Mouse (Mus musculus): ENCODE measurements around the gene Cacna1g. TPM values are rescaled to one million over a fixed set of nuclear protein-coding genes. Genes with fewer than 3 reads are reported as not detected.

The Cacna1g gene
- total and polyA plus RNA-seq, 2 experiments from 2014 or later = 13.2 to 94.6 TPM

GRCm38 (mm10) chr11:94361166-94361870 lies 112.7 kb downstream of the Cacna1g start:
- H3K9ac ChIP-seq (replicated peaks; ENCODE audit: low read length, poor library complexity, severe bottlenecking) = no peak overlapping the region
- no peaks in the 10 kb centered on the region for H3K27me3 ChIP-seq (ENCODE audit: insufficient read depth, low read length)
- H3K4me3 ChIP-seq (ENCODE audit: low read depth, low read length) = no peak overlapping the region
- ATAC-seq (ENCODE audit: low FRiP score) = no peak
- no peak for TF ChIP-seq CTCF (IDR thresholded peaks at IDR 0.05)
- H3K36me3 ChIP-seq (ENCODE audit: insufficient read depth, low read length) = no peaks in the 10 kb centered on the region
- 98% methylated on average over 14 of the region's 14 CpGs for WGBS
- H3K4me1 ChIP-seq (ENCODE audit: insufficient read depth, low read length) = no peaks in the 10 kb centered on the region
- H3K27ac ChIP-seq (ENCODE audit: low read depth, low read length) = no peak overlapping the region
- H3K4me2 ChIP-seq (ENCODE audit: low read depth, low read length, poor library complexity, severe bottlenecking) = no peak overlapping the region
- no peaks in the 10 kb centered on the region for H3K9me3 ChIP-seq (ENCODE audit: low read length)
- no peak for DNase-seq (ENCODE audit: low spot score)

- ATAC-seq (ENCODE audit: low FRiP score) (no peak), DNase-seq (ENCODE audit: low spot score) (no peak)
- TF ChIP-seq CTCF (IDR thresholded peaks at IDR 0.05) = no peak
- H3K9me3 ChIP-seq (ENCODE audit: low read length) = no peaks in the 10 kb centered on the region
- no peaks in the 10 kb centered on the region for H3K36me3 ChIP-seq (ENCODE audit: insufficient read depth, low read length)
- H3K4me1 ChIP-seq (ENCODE audit: insufficient read depth, low read length) = no peaks in the 10 kb centered on the region
- no peak overlapping the region for H3K4me2 ChIP-seq (ENCODE audit: low read depth, low read length, poor library complexity, severe bottlenecking)
- H3K4me3 ChIP-seq (ENCODE audit: low read depth, low read length) = no peak overlapping the region
- H3K9ac ChIP-seq (replicated peaks; ENCODE audit: low read length, poor library complexity, severe bottlenecking) = no peak overlapping the region
- no peak overlapping the region for H3K27ac ChIP-seq (ENCODE audit: low read depth, low read length)
- 97% methylated on average over 12 of the region's 12 CpGs for whole genome bisulfite sequencing
- no peaks in the 10 kb centered on the region for H3K27me3 ChIP-seq (ENCODE audit: insufficient read depth, low read length)
Measured at GRCm38 (mm10) chr11:94359168-94359567, 114.8 kb downstream of the Cacna1g start.

Other genes starting within 250 kb of the Cacna1g start
- gene Wfikkn2, start 228.2 kb downstream of the Cacna1g start, total RNA-seq (2014; rRNA removed) = 5.0 and 10.0 TPM in 2 replicates
- 2.6 and 2.7 TPM in 2 replicates for gene Wfikkn2, start 228.2 kb downstream of the Cacna1g start, polyA plus RNA-seq (2015; fragmentation: Nextera tagmentation; extraction: Ambion mirVana)
- gene Gm21885, start 192.3 kb downstream of the Cacna1g start, total RNA-seq (2014; rRNA removed) = not detected in 2 replicates
- gene Gm21885, start 192.3 kb downstream of the Cacna1g start, polyA plus RNA-seq (2015; fragmentation: Nextera tagmentation; extraction: Ambion mirVana) = not detected in 2 replicates
- gene Luc7l3, start 152.2 kb downstream of the Cacna1g start, total RNA-seq (2014; rRNA removed) = 47.5 and 87.1 TPM in 2 replicates
- gene Luc7l3, start 152.2 kb downstream of the Cacna1g start, polyA plus RNA-seq (2015; fragmentation: Nextera tagmentation; extraction: Ambion mirVana) = 100 and 124 TPM in 2 replicates
- gene Ankrd40, start 146.2 kb downstream of the Cacna1g start, total RNA-seq (2014; rRNA removed) = 41.7 and 49.5 TPM in 2 replicates
- 11.9 and 12.8 TPM in 2 replicates for gene Ankrd40, start 146.2 kb downstream of the Cacna1g start, polyA plus RNA-seq (2015; fragmentation: Nextera tagmentation; extraction: Ambion mirVana)
- 1.7 and 3.6 TPM in 2 replicates for gene Abcc3, start 81.2 kb downstream of the Cacna1g start, total RNA-seq (2014; rRNA removed)
- gene Abcc3, start 81.2 kb downstream of the Cacna1g start, polyA plus RNA-seq (2015; fragmentation: Nextera tagmentation; extraction: Ambion mirVana) = 0.72 and 0.99 TPM in 2 replicates
- gene Spata20, start 12.0 kb upstream of the Cacna1g start, total RNA-seq (2014; rRNA removed) = 0.93 and 6.5 TPM in 2 replicates
- 1.2 and 1.3 TPM in 2 replicates for gene Spata20, start 12.0 kb upstream of the Cacna1g start, polyA plus RNA-seq (2015; fragmentation: Nextera tagmentation; extraction: Ambion mirVana)
- 1.1 and 5.0 TPM in 2 replicates for gene Epn3, start 25.8 kb upstream of the Cacna1g start, total RNA-seq (2014; rRNA removed)
- 0.92 and 1.4 TPM in 2 replicates for gene Epn3, start 25.8 kb upstream of the Cacna1g start, polyA plus RNA-seq (2015; fragmentation: Nextera tagmentation; extraction: Ambion mirVana)
- 3.2 and 4.4 TPM in 2 replicates for gene Mycbpap, start 47.5 kb upstream of the Cacna1g start, total RNA-seq (2014; rRNA removed)
- gene Mycbpap, start 47.5 kb upstream of the Cacna1g start, polyA plus RNA-seq (2015; fragmentation: Nextera tagmentation; extraction: Ambion mirVana) = 1.2 and 2.0 TPM in 2 replicates
- gene Rsad1, start 75.1 kb upstream of the Cacna1g start, total RNA-seq (2014; rRNA removed) = 12.6 and 19.5 TPM in 2 replicates
- 11.5 and 13.5 TPM in 2 replicates for gene Rsad1, start 75.1 kb upstream of the Cacna1g start, polyA plus RNA-seq (2015; fragmentation: Nextera tagmentation; extraction: Ambion mirVana)
- gene Chad, start 90.8 kb upstream of the Cacna1g start, total RNA-seq (2014; rRNA removed) = 0.11 TPM in 1 of 2 replicates, not detected in the other
- gene Chad, start 90.8 kb upstream of the Cacna1g start, polyA plus RNA-seq (2015; fragmentation: Nextera tagmentation; extraction: Ambion mirVana) = 0.85 and 0.87 TPM in 2 replicates
- gene Acsf2, start 127.7 kb upstream of the Cacna1g start, total RNA-seq (2014; rRNA removed) = 3.9 and 6.6 TPM in 2 replicates
- gene Acsf2, start 127.7 kb upstream of the Cacna1g start, polyA plus RNA-seq (2015; fragmentation: Nextera tagmentation; extraction: Ambion mirVana) = 1.7 and 1.9 TPM in 2 replicates
- 128 and 129 TPM in 2 replicates for gene Lrrc59, start 155.6 kb upstream of the Cacna1g start, total RNA-seq (2014; rRNA removed)
- 135 and 137 TPM in 2 replicates for gene Lrrc59, start 155.6 kb upstream of the Cacna1g start, polyA plus RNA-seq (2015; fragmentation: Nextera tagmentation; extraction: Ambion mirVana)
- gene Mrpl27, start 179.6 kb upstream of the Cacna1g start, total RNA-seq (2014; rRNA removed) = 42.5 and 49.5 TPM in 2 replicates
- gene Mrpl27, start 179.6 kb upstream of the Cacna1g start, polyA plus RNA-seq (2015; fragmentation: Nextera tagmentation; extraction: Ambion mirVana) = 162 and 169 TPM in 2 replicates
- gene Eme1, start 179.8 kb upstream of the Cacna1g start, total RNA-seq (2014; rRNA removed) = 0.28 and 0.49 TPM in 2 replicates
- 0.75 and 0.82 TPM in 2 replicates for gene Eme1, start 179.8 kb upstream of the Cacna1g start, polyA plus RNA-seq (2015; fragmentation: Nextera tagmentation; extraction: Ambion mirVana)
- gene Xylt2, start 203.3 kb upstream of the Cacna1g start, total RNA-seq (2014; rRNA removed) = 38.4 and 45.8 TPM in 2 replicates
- gene Xylt2, start 203.3 kb upstream of the Cacna1g start, polyA plus RNA-seq (2015; fragmentation: Nextera tagmentation; extraction: Ambion mirVana) = 10.2 and 12.5 TPM in 2 replicates
- gene Gm11541, start 230.3 kb upstream of the Cacna1g start, total RNA-seq (2014; rRNA removed) = 0.22 TPM in 1 of 2 replicates, not detected in the other
- gene Gm11541, start 230.3 kb upstream of the Cacna1g start, polyA plus RNA-seq (2015; fragmentation: Nextera tagmentation; extraction: Ambion mirVana) = not detected in 2 replicates

Measured in midbrain, postnatal 0 days (tissue).